ENCODE assay signal across 10 mouse cellular contexts in genomic region chr9:24909086-24909979, GRCm38 (mm10).
DNase-seq lines count a peak whose midpoint lies in the region; ATAC-seq lines count a peak whose summit lies in the region.
"Had no signal": no experiment of that assay in that cellular context is flagged by ENCODE, and none has a peak within 500 bp of the region (broad histone marks: within the 10 kb centered on the region; RNA-seq: fewer than 3 reads in every experiment).

No protein-coding gene starts in this region.

- peaks cover 2% of the 10 kb centered on the region; the same call in 1 of the 2 replicates for H3K4me1 ChIP-seq in forebrain, embryonic 11.5 days (replicated peaks; ENCODE audit: control insufficient read depth, insufficient read depth, low read length)
- peaks cover 17% of the 10 kb centered on the region for H3K4me1 ChIP-seq in forebrain, embryonic 10.5 days
- peaks cover 13% of the 10 kb centered on the region for H3K4me1 ChIP-seq in hindbrain, embryonic 15.5 days (replicated peaks)
- H3K4me1 ChIP-seq in midbrain, embryonic 15.5 days = peaks cover 29% of the 10 kb centered on the region
- H3K4me1 ChIP-seq: lung, embryonic 15.5 days had no signal

- no peak for DNase-seq in forebrain, embryonic 11.5 days (ENCODE audit: low spot score)
- DNase-seq in forebrain, embryonic 10.5 days (ENCODE audit: extremely low spot score, low spot score) = no peak
- peak; percentile 32 for DNase-seq in embryo, embryonic 10.5 days (ENCODE audit: low spot score)
- no peak for DNase-seq in B cell, adult 2 months
- DNase-seq in spleen, postnatal 10 days (ENCODE audit: low spot score in 2 of 2) = no peak
- no peak for DNase-seq in heart, postnatal 36 days

- H3K4me3 ChIP-seq in forebrain, embryonic 11.5 days (ENCODE audit: low read depth, low read length) = no peak overlapping the region
- H3K4me3 ChIP-seq in forebrain, embryonic 10.5 days = no peak overlapping the region
- no peak overlapping the region for H3K4me3 ChIP-seq in hindbrain, embryonic 15.5 days
- H3K4me3 ChIP-seq in midbrain, embryonic 15.5 days = no peak overlapping the region
- H3K4me3 ChIP-seq: layer of hippocampus, adult 2 months; lung, embryonic 15.5 days had no signal

- H3K27me3 ChIP-seq in forebrain, embryonic 11.5 days (ENCODE audit: control insufficient read depth, insufficient read depth, low read length) = no peaks in the 10 kb centered on the region
- no peaks in the 10 kb centered on the region for H3K27me3 ChIP-seq in forebrain, embryonic 10.5 days (ENCODE audit: poor library complexity, severe bottlenecking)
- H3K27me3 ChIP-seq in hindbrain, embryonic 15.5 days = no peaks in the 10 kb centered on the region
- no peaks in the 10 kb centered on the region for H3K27me3 ChIP-seq in midbrain, embryonic 15.5 days (replicated peaks)
- H3K27me3 ChIP-seq: lung, embryonic 15.5 days had no signal

- H3K9me3 ChIP-seq in forebrain, embryonic 11.5 days (ENCODE audit: control insufficient read depth, low read length) = no peaks in the 10 kb centered on the region
- H3K9me3 ChIP-seq in forebrain, embryonic 10.5 days = no peaks in the 10 kb centered on the region
- H3K9me3 ChIP-seq in hindbrain, embryonic 15.5 days = no peaks in the 10 kb centered on the region
- H3K9me3 ChIP-seq in midbrain, embryonic 15.5 days = no peaks in the 10 kb centered on the region
- H3K9me3 ChIP-seq: lung, embryonic 15.5 days had no signal

- H3K4me2 ChIP-seq in forebrain, embryonic 11.5 days (ENCODE audit: low read depth, low read length, severe bottlenecking) = 0 out of 2 replicates have a peak overlapping the region, but pooled peaks have one; percentile 5
- H3K4me2 ChIP-seq in hindbrain, embryonic 15.5 days = no peak overlapping the region
- 0 out of 2 replicates have a peak overlapping the region, but pooled peaks have one; percentile 15 for H3K4me2 ChIP-seq in midbrain, embryonic 15.5 days
- H3K4me2 ChIP-seq: lung, embryonic 15.5 days had no signal

- peak; percentile 51 for ATAC-seq in forebrain, embryonic 11.5 days (replicated peaks; ENCODE audit: low FRiP score)
- ATAC-seq in hindbrain, embryonic 15.5 days (ENCODE audit: low FRiP score, low read depth) = peak; percentile 82
- peak; percentile 92 for ATAC-seq in midbrain, embryonic 15.5 days (replicated peaks)

- intact Hi-C loops in heart, postnatal 36 days (cut with DNase I) = no loop called here

- H3K36me3 ChIP-seq in forebrain, embryonic 11.5 days (ENCODE audit: control insufficient read depth, insufficient read depth, low read length) = no peaks in the 10 kb centered on the region
- no peaks in the 10 kb centered on the region for H3K36me3 ChIP-seq in forebrain, embryonic 10.5 days (replicated peaks)
- no peaks in the 10 kb centered on the region for H3K36me3 ChIP-seq in hindbrain, embryonic 15.5 days
- H3K36me3 ChIP-seq in midbrain, embryonic 15.5 days (replicated peaks) = no peaks in the 10 kb centered on the region
- H3K36me3 ChIP-seq: lung, embryonic 15.5 days had no signal

- no peak overlapping the region for H3K27ac ChIP-seq in forebrain, embryonic 11.5 days (ENCODE audit: low read depth, low read length)
- H3K27ac ChIP-seq in forebrain, embryonic 10.5 days = no peak overlapping the region
- H3K27ac ChIP-seq in hindbrain, embryonic 15.5 days (replicated peaks) = no peak overlapping the region; the same call in 1 of the 2 replicates
- peak overlapping the region; percentile 31 for H3K27ac ChIP-seq in midbrain, embryonic 15.5 days
- H3K27ac ChIP-seq: layer of hippocampus, adult 2 months; lung, embryonic 15.5 days had no signal

- no peak overlapping the region for H3K9ac ChIP-seq in forebrain, embryonic 11.5 days (ENCODE audit: low read length)
- no peak overlapping the region for H3K9ac ChIP-seq in hindbrain, embryonic 15.5 days
- no peak overlapping the region for H3K9ac ChIP-seq in midbrain, embryonic 15.5 days
- H3K9ac ChIP-seq: lung, embryonic 15.5 days had no signal

- 56% methylated on average over 8 of the region's 8 CpGs for WGBS in forebrain, embryonic 11.5 days
- WGBS in forebrain, embryonic 10.5 days = 74% methylated on average over 8 of the region's 8 CpGs
- WGBS in hindbrain, embryonic 15.5 days = 29% methylated on average over 8 of the region's 8 CpGs
- WGBS in midbrain, embryonic 15.5 days = 25% methylated on average over 8 of the region's 8 CpGs
